Mouse (Mus musculus) kidney, adult 10 weeks (tissue): Measurements from ENCODE around the gene Sos2. TPM values are rescaled to one million over a fixed set of nuclear protein-coding genes. Genes with fewer than 3 reads are reported as not detected.

Source experiments
- polyA plus RNA-seq: library from polyadenylated mRNA; stranded (reverse); fragments of 350-450 nt; fragmentation: Illumina TruSeq; extraction: RNeasy Lipid Tissue Mini Kit (QIAGEN cat#74804); gene quantifications from one replicate; pipeline ENCODE4 v1.2.3, GENCODE M21; 2014; ENCODE audit warnings: low read depth, low replicate concordance

The Sos2 gene
- 80.9 TPM for polyA plus RNA-seq

DNA sequence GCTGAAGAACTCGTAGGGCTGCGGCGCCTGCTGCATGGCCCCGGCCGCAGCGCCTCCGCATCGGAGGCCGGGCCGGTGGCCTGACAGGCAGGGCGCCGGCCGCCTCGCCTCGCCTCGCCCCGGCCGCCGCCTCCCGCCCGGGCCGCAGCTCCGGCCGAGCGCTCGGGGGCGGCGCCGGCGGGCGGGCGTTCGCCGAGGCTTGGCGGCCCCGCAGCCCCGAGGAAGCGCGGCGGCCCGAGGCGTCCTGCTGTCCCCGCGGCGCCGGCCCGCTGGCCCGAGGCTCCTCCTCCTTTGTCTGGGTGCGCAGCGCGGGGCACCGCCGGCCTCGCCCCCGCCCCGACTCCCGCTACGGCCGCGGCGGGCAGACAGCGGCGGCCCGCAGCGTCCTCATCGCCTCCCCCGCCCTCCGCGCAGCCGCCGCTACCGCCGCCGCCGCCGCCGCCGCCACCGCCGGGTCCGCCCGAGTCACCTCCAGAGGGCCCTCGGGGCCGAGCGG lies at the start of gene Sos2:
Sos2 (minus strand) TSS at position 287 of the 496 bp plus-strand sequence.

DNA sequence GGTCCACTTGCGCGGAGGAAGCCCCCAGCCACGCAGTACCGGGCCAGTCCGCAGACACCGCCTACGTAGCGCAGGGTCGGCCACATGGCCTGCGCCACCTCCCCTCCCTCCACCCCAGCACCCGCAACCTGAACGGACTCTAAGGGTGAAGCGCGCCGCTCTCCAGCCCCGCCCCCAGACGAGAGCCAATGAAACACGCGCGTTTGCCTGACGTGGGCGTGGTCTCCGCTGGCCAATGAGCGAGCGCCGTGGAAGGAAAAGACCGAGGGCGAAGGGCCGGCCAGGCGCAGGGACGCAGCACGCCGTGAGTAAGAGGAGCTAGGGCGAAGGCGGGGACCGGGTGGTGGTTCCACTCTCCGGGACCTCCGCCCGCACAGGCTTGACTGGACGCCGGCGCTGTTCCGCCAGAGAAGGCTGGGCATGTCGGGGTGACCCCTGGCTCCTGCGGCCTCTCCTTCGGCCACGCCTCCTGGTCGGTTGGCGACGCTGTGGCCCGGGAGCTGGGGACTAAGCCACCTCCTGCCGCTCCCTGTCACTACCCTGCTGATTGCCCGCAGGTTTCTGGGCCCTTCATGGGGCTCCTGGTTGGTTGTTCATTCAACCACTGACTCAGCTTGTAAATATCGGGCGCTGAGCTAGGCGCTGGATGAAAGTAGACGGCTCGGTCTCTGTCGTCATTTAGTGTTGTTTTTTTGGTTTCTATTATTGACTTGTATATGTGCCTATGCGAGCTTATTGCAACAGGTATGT lies 43.2 kb upstream of the Sos2 start, which contains the start of the genes L2hgdh and Atp5s:
L2hgdh (minus strand) TSS at position 163 of the 750 bp plus-strand sequence.
Atp5s (plus strand) TSS at position 240 of the 750 bp plus-strand sequence.

GRCm38 (mm10) chr12:69582613-69583269 lies 98.9 kb downstream of the Sos2 start, which contains the start of gene Vcpkmt:
TSS of gene Vcpkmt (minus strand) at chr12:69583028.

Other genes starting within 250 kb of the Sos2 start
- gene Vcpkmt, start 98.8 kb downstream of the Sos2 start, polyA plus RNA-seq = 15.2 TPM
- gene L2hgdh, start 43.0 kb upstream of the Sos2 start, polyA plus RNA-seq = 106 TPM
- gene Atp5s, start 43.1 kb upstream of the Sos2 start, polyA plus RNA-seq = 45.6 TPM
- 216 TPM for gene Cdkl1, start 109.4 kb upstream of the Sos2 start, polyA plus RNA-seq
- gene Atl1, start 210.8 kb upstream of the Sos2 start, polyA plus RNA-seq = 3.5 TPM
- 39.7 TPM for gene Map4k5, start 211.3 kb upstream of the Sos2 start, polyA plus RNA-seq